Mouse (Mus musculus) gonadal fat pad, adult 2 months (tissue): ENCODE measurements at regions not wholly inside any gene's neighbourhood (a gene's known extent, or its start where the extent isn't known, plus 50 kb on each side); places are given as distances from the start of the nearest gene placed in this dataset.
A peak's percentile ranks its signal among the peaks of the same experiment; 100 is the strongest.
"Not testable (repeated sequence)": the region's sequence is repeated elsewhere in the genome, so short reads cannot be mapped to it uniquely, and the experiment has no call there.

ENCODE experiments used
- DNase-seq: peaks from one replicate; pipeline ENCODE4 v3.0.0-alpha.2; 2012; ENCODE audit warnings: low read depth

DNA sequence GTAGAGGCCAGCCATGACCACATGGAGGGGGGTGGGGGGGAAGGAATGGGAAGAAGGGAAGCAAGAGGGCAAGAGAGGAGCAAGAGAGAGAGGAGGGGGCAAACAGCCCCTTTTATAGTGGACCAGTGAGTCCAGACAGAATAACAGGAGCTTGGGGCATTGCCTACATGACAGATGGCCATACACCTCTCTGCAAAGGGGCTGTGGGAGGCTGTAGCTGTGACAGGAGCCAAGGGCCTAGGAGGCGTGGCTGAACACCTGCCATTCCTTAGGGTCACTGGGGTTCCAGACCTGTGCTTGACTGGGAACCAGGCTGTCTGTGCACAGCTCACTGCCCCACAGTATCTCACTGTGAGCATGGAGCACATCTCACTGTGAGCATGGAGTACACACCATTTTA, 157.0 kb upstream of the Ipo5 start:
- DNase-seq: no peak

DNA sequence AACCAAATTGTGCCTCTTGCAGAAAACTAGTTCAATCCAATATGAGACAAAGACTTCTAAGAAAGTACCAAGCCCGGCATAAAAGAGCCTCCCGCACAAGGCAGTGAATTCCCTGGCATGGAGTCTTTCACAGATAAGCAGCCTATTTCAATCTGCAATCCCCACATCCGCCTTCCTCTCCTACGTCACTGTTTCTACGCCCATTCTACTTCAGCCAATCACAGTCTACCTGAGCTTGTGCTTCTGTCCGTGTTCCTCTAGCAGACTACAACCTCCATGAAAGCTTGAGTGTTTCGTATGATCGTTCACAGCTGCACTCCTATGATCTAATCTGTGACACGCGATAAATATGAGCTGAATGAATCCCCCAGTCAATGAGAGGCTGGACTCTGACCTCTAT, 155.6 kb upstream of the Ipo5 start:
- no peak for DNase-seq

DNA sequence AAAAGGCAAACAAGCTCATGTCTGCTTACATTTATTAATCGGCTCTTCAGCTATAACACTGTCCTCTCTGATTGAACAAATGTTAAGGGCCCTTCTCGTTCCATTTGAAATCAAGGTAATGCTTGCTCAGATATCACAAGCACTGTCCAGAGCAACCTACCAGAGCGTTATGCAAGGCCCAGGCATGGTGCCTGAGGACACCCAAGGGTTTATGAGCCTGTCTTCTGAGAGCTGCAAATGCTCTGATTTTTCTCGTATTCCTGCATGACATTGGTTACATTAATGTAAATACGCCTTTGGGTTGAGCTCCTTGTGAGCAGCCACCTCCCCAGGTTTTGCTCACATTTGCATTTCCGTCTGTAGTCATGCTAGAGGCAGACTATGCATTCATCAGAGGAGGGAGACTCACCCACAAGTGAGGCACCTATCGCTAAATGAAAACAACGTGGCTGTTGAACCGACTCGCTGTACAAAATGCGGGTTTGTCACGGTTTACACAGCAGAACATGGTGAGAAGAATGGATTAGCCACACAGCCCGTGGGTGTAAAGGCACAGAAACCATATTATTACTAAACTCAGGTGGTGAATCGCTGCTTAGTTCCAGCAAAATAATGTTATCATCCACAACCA, 152.7 kb upstream of the Ipo5 start:
- DNase-seq: peak; percentile 19

DNA sequence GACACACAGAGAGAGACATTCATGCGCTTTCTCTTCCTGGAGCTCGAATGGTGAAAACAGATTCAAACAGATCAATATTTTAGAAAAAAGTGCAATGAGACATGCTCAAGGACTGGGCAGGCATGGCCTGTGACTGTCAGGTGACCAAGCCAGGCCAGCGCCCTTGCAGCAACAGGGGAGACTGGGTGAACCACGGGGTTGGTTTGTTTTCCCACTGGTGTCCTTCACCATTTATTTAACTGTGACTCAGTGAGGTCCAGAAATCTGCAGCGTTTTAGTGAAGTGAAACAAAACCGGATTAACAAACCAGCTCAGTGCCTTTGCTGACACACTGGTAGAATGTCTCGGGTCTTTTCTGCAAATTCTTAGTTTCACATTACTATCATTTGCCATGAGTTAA, 148.9 kb upstream of the Ipo5 start:
- DNase-seq: no peak

DNA sequence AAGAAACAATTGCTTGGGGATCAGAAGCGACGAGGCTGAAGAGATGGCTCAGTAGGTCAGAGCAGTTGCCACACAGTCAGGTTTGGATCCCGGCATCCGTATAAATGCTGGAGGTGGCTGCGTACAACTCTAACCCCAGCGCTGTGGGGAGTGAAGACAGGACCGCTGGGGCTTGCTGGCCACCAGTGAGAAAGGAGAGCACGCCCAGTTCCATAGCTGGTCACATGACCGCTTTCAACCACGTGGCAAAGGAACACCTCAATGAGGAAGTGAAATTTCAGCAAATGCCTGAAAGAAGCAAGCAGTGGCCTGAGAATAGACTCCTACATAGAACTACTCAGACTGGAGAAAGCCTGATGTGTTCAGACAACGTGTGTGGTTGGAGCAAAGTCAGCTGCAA, 148.3 kb upstream of the Ipo5 start:
- DNase-seq: no peak

DNA sequence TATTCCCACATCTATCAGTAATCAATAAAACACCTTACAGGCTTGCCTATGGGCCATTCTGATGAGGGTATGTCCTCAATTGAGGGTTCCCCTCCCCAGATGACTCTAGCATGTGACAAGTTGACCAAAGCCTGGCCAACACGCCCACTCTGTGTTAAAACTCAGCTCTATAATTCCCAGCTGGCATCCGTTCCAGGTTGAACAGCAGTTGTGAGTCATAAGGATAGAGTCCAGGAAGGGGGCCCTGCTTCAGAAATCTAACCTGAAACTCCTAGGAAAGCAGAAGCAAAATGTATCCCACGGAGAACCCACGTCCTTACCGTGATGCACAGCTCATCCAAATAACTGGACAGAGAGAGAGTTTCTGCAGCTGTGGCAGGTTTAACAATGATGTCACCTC, 147.2 kb upstream of the Ipo5 start:
- DNase-seq: no peak

DNA sequence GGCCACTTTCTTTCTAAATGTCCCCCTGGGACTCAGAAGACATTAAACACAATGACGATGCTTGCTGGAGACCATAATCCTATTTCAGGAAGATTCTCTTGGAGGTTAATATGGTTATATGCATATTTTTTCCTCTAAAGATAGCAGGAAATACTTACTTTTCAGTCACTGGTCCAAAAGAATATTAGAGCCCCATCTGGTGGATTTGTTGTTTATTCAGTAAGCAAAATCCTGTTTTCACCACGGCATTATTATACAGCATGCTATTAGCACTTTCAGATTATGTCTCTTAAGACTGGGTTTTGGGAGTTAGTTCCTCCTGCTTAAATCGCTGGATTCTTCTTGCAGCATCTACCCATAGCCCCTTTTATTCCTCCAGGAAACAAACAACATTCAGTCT, 146.6 kb upstream of the Ipo5 start:
- no peak for DNase-seq

DNA sequence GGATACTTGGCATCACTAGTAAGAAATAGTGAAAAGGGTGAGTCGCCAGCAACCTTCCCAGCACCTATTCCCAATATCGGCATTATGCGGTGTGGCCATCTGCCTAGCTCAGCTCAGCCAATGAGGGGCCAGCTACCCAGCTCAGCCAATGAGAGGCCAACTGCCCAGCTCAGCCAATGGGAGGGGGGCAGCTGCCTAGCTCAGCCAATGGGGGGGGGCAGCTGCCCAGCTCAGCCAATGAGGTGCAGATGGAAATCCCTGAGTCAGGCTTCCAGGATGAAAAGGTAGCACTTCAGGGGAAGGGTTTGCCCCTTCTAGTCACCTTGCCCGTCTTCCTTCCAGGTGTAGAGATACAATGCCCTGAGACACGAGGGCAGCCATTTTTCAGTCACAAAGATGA, 144.6 kb upstream of the Ipo5 start:
- no peak for DNase-seq

DNA sequence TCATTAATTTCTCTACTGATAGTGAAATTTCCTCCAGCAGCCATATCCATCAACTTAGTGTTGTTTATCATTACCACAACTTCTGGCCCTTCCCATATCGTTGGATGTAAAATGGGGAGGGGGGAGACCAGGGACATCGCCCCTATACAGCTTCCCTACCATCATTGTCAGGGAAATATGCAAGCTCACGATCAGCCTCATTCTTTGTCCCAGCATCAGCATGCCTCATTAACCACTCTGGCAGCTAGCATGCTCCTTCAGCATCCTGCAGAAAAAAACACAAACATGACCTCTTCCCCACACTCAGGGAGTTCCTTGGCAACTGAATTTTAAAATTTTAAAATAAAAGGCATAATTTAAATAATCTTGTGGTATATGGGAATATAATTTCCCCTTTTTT, 140.4 kb upstream of the Ipo5 start:
- no peak for DNase-seq

DNA sequence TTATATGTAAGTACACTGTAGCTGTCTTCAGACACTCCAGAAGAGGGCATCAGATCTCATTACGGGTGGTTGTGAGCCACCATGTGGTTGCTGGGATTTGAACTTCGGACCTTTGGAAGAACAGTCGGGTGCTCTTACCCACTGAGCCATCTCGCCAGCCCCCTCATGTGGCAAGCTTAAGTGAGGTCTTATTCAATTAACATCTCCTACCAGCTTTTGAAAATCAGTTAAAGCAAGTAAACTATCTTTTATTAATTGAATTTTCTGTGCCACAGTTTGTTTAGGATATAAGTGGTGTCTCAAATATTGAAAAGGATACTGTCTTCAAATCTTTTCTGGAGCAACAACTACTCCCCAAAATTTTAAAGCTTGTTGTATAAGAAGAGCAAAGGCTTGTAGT, 138.0 kb upstream of the Ipo5 start:
- not testable (repeated sequence) for DNase-seq

DNA sequence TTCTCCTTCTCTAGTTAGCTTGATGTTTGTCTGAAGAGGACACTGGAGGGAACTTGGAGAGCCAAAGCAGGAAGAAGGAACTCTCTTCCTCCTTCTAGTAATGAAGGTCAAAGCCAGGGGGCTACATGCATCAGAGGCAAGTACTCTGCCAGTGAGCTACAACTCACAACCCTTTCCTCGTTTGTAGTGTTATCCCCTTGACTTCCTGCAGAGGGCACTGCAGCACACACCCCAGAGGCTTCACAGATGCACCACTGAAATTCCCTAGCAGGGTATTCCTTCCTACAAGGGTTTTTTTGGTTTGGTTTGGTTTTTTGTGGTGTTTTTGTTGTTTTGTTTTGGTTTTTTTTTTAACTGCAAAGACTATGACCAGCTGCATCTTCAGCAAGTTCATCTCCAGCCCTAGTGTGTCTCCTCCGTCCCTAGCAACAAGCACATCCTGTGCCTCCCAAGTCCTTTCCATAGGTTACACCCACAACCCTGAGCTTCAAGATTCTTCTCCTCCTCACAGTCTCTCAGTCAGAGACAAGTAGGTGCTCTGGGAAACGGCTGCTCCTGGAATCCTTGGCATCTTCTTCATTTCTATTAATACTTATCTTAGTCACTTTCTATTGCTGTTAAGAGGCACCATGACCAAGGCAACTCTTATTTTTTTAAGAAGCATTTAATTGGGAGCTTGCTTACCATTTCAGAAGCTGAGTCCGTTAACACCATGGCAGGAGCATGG, 119.0 kb upstream of the Ipo5 start:
- no peak for DNase-seq

DNA sequence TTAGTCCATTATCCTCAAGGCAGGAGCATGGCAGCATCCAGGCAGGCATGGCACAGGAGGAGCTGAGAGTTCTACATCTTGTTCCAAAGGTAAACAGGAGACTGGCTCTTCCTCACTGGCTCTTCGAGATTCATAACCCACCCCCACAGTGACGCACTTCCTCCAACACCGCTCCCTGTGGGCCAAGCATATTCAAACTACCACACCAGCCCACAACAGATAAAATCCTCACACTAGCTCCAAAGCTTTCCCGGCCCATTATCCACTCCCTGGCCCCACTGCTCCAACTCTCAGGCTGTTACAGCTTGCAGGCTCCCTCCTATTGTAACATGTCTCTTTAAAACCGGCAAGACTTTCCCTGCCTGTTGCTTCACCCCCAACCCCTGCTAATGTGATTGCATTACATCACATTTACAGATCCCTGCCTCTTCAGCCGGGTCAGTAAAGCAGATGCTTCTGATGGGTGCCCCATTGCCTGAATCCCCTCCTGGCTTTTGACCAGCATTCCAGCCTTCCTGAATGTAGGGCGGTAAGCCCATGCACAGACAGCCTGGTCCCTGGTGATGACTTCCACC, 113.0 kb upstream of the Ipo5 start:
- DNase-seq: peak; percentile 3

DNA sequence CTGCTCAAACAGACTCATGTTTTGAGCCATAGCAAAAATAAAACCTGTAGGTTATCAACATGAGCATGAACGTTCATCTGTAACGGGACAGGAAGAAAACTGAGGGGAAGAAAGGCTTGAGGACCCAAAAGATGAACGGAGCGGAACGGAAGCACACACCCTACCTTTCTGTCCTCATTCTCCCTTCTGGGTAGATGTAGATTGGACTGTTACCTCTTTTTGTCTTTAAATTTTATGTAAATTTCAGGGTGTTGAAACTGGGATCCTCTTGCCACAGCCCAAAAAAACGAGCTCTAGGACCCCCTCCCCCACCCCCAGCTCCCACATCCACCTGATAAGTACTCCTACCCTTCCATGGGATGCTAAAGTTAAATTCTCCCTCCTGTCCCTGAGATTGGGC, 107.8 kb upstream of the Ipo5 start:
- no peak for DNase-seq

DNA sequence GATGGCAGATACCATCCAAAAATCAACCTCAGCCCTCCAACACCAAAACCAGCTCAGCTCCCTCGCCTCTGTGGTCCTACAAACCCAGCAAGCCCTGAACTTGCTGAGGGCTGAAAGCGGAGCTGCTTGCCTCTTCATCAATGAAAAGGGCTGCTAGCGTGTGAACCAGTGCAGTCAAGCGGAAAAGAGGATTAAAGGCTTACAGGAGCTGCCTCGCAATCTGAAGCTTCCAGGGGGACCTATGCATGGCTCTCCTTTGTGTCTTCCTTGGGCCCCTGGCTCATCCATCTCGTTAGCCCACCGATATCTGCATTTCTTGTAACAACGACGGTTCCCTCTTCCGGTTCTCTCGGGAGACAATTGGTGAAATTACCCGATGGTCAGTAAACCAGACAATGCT, 107.3 kb upstream of the Ipo5 start:
- no peak for DNase-seq

DNA sequence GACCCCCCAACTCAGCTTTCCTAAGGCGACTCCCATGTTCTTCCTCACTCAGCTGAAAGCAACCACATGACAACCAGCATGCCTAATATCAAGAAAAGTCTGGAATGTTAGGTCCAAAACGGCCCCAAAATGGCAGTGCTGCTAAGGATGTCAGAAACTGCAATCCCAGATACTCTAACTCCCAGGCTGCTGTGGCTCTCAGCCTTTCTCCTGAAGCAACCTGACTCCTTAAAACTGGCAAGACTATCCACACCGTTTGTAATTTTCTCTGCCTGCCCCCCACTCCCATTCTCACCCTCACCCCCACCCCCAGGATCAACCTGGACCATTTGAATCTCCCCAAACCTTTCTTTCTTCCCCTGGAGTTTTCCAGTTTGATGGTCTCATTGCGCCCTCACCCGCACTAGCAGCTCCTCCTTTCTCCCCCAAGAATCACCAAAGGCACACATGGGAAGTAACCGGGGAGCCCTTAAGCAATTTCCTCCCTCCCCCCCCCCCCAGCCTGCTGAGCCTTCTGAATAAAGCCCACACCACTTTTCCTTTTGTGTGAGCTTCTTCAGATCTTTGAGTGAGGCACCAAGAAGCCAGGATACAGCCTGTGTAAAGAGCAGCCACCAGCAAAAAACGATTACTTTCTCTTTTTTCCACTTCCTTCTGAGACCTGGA, 106.7 kb upstream of the Ipo5 start:
- no peak for DNase-seq

DNA sequence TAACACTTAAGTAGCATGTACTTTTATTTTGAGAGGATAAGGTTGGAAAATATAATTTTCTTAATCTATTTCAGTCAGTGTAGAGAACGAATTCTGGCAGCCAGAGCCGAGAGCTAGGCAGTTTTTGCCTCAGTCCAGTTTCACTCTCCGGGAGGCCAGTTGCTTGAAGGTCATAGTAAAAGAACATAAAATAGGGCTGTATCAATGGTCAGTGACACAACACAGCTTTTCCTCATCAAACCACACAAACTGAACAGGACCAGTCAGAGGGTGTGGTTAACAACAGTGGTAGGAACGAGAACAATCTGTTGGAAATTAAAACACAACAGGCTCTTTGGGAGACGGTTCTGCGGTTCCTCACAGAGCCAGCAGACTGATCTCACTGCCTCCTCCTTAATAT, 105.9 kb upstream of the Ipo5 start:
- DNase-seq: no peak

DNA sequence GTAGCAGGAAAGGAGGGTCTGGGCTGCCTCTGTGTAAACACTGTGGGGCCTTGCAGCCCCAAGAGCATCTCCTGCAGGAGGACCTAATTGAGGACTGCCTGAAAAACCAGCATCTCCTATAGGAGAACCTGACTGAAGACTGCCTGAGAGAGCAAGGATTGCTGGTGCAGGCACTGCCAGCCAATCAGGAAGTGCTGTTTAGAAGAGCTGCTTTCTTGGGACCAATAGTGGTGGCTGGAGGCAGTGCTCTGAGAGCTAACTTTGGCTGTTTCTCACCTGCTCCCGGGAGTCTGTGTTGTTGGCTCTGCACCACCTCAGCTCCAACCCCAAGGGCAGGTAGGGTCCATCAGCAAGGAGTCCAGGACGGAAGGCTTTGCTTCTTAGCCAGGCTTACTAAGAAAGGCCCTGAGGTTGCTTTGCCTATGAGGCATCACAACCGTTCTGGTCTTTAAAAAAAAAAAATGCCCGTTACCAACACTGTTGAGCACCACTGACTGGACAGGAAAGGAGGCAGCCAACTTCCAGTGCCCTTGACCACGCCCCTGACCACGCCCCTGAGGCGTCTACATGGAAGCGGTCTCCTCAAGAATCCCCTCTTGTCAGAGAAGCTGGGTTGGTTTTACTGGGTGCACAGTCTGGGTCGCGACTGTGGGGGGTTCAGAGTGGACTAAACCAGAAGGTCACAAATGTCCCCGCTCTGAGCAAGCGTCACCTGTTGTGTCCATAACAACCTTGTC, 105.0 kb upstream of the Ipo5 start:
- DNase-seq: not testable (repeated sequence)

DNA sequence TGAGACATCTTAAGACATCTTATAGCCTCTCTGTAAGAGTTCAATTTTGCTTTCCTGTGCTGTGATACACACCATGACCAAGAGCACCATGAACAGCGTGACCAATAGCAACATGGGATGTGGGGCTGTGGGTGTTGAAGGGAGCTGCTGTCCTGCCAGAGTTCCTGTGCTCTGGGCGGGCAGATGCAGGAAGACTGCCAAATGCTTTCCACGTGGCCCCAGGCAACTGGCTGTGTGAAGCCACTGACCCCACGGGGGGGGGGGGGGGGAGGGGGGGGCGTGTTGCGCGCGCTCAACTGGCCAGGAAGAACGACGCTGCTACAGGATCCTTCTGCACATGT, 104.5 kb upstream of the Ipo5 start:
- no peak for DNase-seq

DNA sequence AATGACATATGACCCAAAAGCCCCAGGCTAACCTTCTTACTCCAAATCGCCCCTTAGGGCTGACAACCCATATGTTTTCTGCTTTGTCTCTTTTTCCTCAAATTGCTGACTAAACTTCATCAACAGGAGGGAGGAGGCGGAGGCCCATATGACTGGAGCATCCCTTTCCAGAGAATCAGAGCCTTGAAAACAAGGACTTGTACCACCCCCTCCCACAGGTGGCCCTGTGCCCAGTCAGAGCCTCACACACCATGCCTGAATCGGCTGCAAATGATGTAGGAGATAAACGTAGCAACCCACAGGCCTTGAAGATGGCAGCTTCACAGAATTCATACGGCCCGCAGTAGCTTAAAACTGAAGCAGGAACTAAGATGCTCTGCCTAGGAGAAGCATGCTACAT, 101.7 kb upstream of the Ipo5 start:
- no peak for DNase-seq

DNA sequence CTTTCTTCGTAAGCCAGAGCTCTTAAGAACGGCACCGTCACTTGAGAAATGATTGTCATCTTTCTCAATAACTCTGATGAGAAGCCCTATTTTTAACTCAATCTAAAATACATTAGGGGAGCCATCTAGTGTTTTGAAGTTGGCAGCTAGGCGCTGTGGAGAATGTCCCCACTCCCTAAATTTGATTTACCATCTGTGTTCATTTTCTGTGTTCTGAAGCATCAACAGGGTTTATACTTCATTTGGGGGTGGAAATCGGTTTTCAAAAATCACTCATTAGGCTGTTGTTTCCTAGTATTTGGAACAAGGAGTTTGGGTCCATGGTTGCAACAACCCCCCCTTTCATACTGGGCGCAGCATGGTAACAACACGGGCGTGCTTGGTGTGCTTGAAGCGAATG, 97.1 kb upstream of the Ipo5 start:
- DNase-seq: no peak

DNA sequence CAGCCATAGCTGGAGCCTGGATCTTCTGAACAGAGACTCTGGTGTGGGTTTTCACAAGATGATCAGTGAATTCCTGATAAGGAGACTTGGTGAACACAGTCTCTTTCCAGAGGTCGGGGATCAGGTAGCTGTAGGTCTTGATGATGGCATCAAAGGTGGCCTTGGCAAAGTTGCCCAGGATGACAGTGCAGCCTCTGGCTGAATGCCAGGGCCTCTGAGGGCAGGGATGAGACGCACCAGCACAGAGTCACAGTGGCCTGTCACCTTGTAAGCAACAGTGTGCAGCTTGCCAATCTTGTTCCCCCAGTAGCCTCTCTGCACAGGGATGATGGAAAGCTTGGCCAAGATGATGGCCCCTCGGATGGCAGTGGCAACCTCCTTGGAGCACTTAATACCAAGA, 95.9 kb upstream of the Ipo5 start:
- not testable (repeated sequence) for DNase-seq

DNA sequence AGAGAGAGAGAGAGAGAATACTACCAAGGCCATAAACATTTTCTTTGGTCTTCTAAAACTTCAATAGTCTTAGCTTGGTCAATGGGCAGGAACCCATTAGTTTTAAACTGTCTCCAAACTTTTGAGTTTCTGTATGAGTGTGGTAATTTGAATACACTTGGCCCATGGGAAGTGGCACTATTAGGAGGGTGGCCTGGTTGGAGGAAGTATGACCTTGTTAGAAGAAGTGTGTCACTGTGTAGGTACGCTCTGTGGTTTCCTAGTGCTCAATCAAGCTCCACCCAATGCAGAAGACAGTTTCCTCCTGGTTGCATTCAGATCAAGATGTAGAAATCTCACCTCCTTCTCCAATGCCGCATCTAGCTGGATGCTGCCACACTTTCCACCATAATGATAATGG, 94.5 kb upstream of the Ipo5 start:
- DNase-seq: no peak

DNA sequence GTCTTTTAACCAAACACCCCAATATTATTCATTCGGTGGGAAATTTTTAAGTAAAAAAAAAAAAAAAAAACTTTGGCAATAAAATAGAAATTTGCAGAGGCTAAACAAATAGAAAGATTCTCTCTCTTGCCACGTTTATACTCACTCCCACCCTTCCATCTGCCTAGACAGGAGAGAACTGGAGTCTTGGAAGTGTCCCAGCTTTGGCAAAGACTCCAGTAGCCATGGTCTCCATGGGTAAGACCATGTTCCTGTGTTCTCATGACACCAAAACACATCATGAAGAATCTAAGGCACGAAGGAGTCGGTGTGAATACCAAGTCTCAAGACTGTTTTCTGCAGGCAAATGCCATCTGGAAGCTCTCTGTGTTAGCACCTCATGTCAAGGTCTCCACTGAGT, 84.8 kb upstream of the Ipo5 start:
- DNase-seq: no peak
